Mouse (Mus musculus) embryonic fibroblast, embryonic 13.5 days (primary cell): ENCODE measurements at regions not wholly inside any gene's neighbourhood (a gene's known extent, or its start where the extent isn't known, plus 50 kb on each side); places are given as distances from the start of the nearest gene placed in this dataset.
A peak's percentile ranks its signal among the peaks of the same experiment; 100 is the strongest.

Experiments
- CTCF ChIP-seq: IDR thresholded peaks from 2 replicates; pipeline ENCODE4 v1.5.1; 2011; ENCODE audit warnings: mild to moderate bottlenecking, control low read depth, low read length, moderate library complexity, borderline replicate concordance; ENCODE audit not compliant: insufficient read depth
- POLR2A ChIP-seq: IDR thresholded peaks from 2 replicates; pipeline ENCODE4 v1.6.1; 2011; ENCODE audit warnings: low read depth, mild to moderate bottlenecking, control low read depth, low read length, moderate library complexity

DNA sequence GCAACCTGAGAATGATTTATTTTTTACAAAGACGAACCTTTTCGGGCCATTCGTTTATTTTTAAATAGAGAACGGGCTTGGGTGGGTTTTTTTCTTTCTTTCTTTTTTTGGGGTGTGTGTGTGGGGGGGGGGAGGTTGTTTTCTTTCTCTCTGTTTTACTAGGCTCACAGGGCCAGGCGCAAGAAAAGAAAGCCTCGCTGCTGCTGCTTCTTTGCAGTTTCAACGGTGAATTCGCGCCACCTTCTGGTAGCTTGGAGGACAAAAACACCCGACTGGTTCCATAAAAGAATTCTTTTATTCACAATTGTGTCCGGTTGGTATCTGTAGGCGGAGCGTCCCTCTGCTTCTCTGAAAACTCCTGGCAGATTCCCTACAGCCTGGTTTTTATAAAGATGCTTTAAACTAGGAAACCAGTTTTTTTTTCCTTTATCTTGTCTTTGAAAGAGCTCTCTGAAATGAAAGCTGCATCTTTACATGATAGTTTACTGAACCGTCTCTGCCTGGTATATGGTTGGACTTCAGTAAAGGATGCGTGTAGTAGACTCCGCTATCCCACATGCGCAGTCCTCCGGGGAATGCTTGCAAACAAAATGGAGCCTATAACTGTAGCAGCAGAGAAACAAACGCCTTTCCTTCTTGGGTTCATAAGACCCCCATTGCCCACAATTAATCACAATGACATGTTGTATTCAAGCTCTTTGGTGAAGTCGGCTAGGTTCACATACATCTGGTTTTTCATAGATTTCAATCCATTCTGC is 151.9 kb downstream of the Insig2 start:
- TF ChIP-seq POLR2A (no peak), CTCF (peak; percentile 44; the same call in 1 of the 2 replicates)
